Comparison of ENCODE assay signal across 8 mouse cellular contexts in genomic region chr9:75306126-75306898, GRCm38 (mm10). TPM values are rescaled to one million over a fixed set of nuclear protein-coding genes. Genes with fewer than 3 reads are reported as not detected.
DNase-seq lines count a peak whose midpoint lies in the region; ATAC-seq lines count a peak whose summit lies in the region.

Gnb5 (plus strand) TSS chr9:75306288.

- H3K36me3 ChIP-seq in lung, embryonic 15.5 days: 0 out of 2 replicates have a peak, but pooled peaks cover 4% of the 10 kb centered on the region
- H3K36me3 ChIP-seq in embryonic facial prominence, embryonic 10.5 days (replicated peaks): no peaks in the 10 kb centered on the region
- H3K36me3 ChIP-seq in limb, embryonic 13.5 days: no peaks in the 10 kb centered on the region

- ATAC-seq in lung, embryonic 15.5 days (ENCODE audit: borderline replicate concordance, extremely low read depth, low FRiP score, low TSS enrichment): no peak
- no peak for ATAC-seq in limb, embryonic 13.5 days (ENCODE audit: low FRiP score, low read depth)
- no peak for ATAC-seq in megakaryocyte-erythroid progenitor cell, adult 5-6 weeks (replicated peaks; ENCODE audit: low FRiP score, low TSS enrichment, poor library complexity, severe bottlenecking)

- no peak within 1 kb of the TSS for H3K9ac ChIP-seq in lung, embryonic 15.5 days
- H3K9ac ChIP-seq in limb, embryonic 13.5 days: no peak within 1 kb of the TSS

- H3K4me1 ChIP-seq in lung, embryonic 15.5 days: no peaks in the 10 kb centered on the region
- H3K4me1 ChIP-seq in embryonic facial prominence, embryonic 10.5 days: peaks cover 7% of the 10 kb centered on the region; the same call in 1 of the 2 replicates
- H3K4me1 ChIP-seq in limb, embryonic 13.5 days: no peaks in the 10 kb centered on the region

- H3K9me3 ChIP-seq in lung, embryonic 15.5 days: no peaks in the 10 kb centered on the region
- no peaks in the 10 kb centered on the region for H3K9me3 ChIP-seq in embryonic facial prominence, embryonic 10.5 days
- no peaks in the 10 kb centered on the region for H3K9me3 ChIP-seq in limb, embryonic 13.5 days

- WGBS in lung, embryonic 15.5 days: 75% methylated on average over 11 of the region's 11 CpGs
- 86% methylated on average over 11 of the region's 11 CpGs for WGBS in embryonic facial prominence, embryonic 10.5 days
- WGBS in limb, embryonic 13.5 days: 79% methylated on average over 11 of the region's 11 CpGs

- H3K27ac ChIP-seq in lung, embryonic 15.5 days: no peak within 1 kb of the TSS
- H3K27ac ChIP-seq in embryonic facial prominence, embryonic 10.5 days (replicated peaks): no peak within 1 kb of the TSS
- H3K27ac ChIP-seq in limb, embryonic 13.5 days: no peak within 1 kb of the TSS

- H3K27me3 ChIP-seq in lung, embryonic 15.5 days: no peaks in the 10 kb centered on the region
- no peaks in the 10 kb centered on the region for H3K27me3 ChIP-seq in embryonic facial prominence, embryonic 10.5 days (replicated peaks; ENCODE audit: low read depth, poor library complexity, severe bottlenecking)
- no peaks in the 10 kb centered on the region for H3K27me3 ChIP-seq in limb, embryonic 13.5 days

- DNase-seq in lung, adult 18-20 months: no peak
- DNase-seq in embryonic facial prominence, embryonic 10.5 days (ENCODE audit: low spot score): no peak
- no peak for DNase-seq in heart, postnatal 36 days
- no peak for DNase-seq in right cerebral cortex, adult 2 months (ENCODE audit: low spot score in 2 of 2)
- DNase-seq in thymus, adult 18-20 months: no peak

- H3K4me2 ChIP-seq in lung, embryonic 15.5 days: no peak within 1 kb of the TSS
- H3K4me2 ChIP-seq in limb, embryonic 13.5 days (replicated peaks): no peak within 1 kb of the TSS

- no peak within 1 kb of the TSS for H3K4me3 ChIP-seq in lung, embryonic 15.5 days
- H3K4me3 ChIP-seq in embryonic facial prominence, embryonic 10.5 days: no peak within 1 kb of the TSS
- H3K4me3 ChIP-seq in limb, embryonic 13.5 days: no peak within 1 kb of the TSS

- intact Hi-C loops in heart, postnatal 36 days (cut with DNase I): no loop called here

RNA-seq across cellular contexts. Expression of gene Gnb5, which starts in this region (rescaled TPM):
- 15.1 and 15.6 TPM in 2 replicates for polyA plus RNA-seq in lung, embryonic 15.5 days (2015; fragmentation: Nextera tagmentation; extraction: Ambion mirVana)
- 22.4 and 24.5 TPM in 2 replicates for polyA plus RNA-seq in embryonic facial prominence, embryonic 10.5 days (2016; fragmentation: Nextera tagmentation; extraction: Ambion mirVana)
- total RNA-seq in heart, postnatal 36 days (2021): 10 to 100 TPM; 18.7 to 25.7 TPM
- polyA plus RNA-seq in limb, embryonic 13.5 days (2015; fragmentation: Nextera tagmentation; extraction: Ambion mirVana): 27.3 and 33.9 TPM in 2 replicates
- not detected in 2 replicates for total RNA-seq in megakaryocyte-erythroid progenitor cell, adult 5-6 weeks (2014; fragmentation: Nextera tagmentation)
- total RNA-seq in megakaryocyte-erythroid progenitor cell, adult 5-6 weeks (2017): 1.1 and 1.3 TPM in 2 replicates

Comparison
In these comparisons a context has a peak if more than half of its experiments do, and no peak if none do; other contexts are left out.
1. RNA of gene Gnb5 (total RNA-seq): 18.7 to 25.7 TPM in heart, postnatal 36 days; 1.1 to 1.3 TPM in megakaryocyte-erythroid progenitor cell, adult 5-6 weeks; every median in the first group is over 4 times any median in the second.